Mouse (Mus musculus): ENCODE measurements at regions not wholly inside any gene's neighbourhood (a gene's known extent, or its start where the extent isn't known, plus 50 kb on each side); places are given as distances from the start of the nearest gene placed in this dataset.

- H3K9ac ChIP-seq (ENCODE audit: control insufficient read depth, low read depth, low read length, poor library complexity, severe bottlenecking), result no peak overlapping the region
- no peaks in the 10 kb centered on the region for H3K27me3 ChIP-seq (ENCODE audit: control insufficient read depth in 1 of 2, insufficient read depth in 2 of 2, low read length in 2 of 2)
- TF ChIP-seq GATA1 (IDR thresholded peaks at IDR 0.05; ENCODE audit: low read depth, low read length) (no peak), USF2 (IDR thresholded peaks at IDR 0.05; ENCODE audit: borderline replicate concordance in 1 of 2, insufficient read depth in 1 of 2, low read depth in 1 of 2, low read length in 2 of 2) (no peak), ZKSCAN1 (IDR thresholded peaks at IDR 0.05; ENCODE audit: low read depth, low read length) (no peak), BHLHE40 (IDR thresholded peaks at IDR 0.05; ENCODE audit: borderline replicate concordance, low read depth, low read length) (no peak), TCF12 (IDR thresholded peaks at IDR 0.05; ENCODE audit: low read depth, low read length) (no peak)
- no peak overlapping the region for H3K27ac ChIP-seq (ENCODE audit: control insufficient read depth, low read depth, low read length)
- H3K36me3 ChIP-seq (ENCODE audit: control insufficient read depth in 1 of 2, insufficient read depth in 2 of 2, low read length in 2 of 2), result no peaks in the 10 kb centered on the region
- DNase-seq (ENCODE audit: low read depth, low spot score), result no peak
- no peaks in the 10 kb centered on the region for H3K4me1 ChIP-seq (ENCODE audit: control insufficient read depth in 1 of 2, insufficient read depth in 2 of 2, low read length in 2 of 2)
- H3K79me2 ChIP-seq (ENCODE audit: control insufficient read depth, insufficient read depth, low read length, poor library complexity), result no peaks in the 10 kb centered on the region
- H3K4me3 ChIP-seq (ENCODE audit: control insufficient read depth in 1 of 2, insufficient read depth in 1 of 2, low read depth in 2 of 2, low read length in 2 of 2), result no peak overlapping the region
- no peaks in the 10 kb centered on the region for H3K9me3 ChIP-seq (replicated peaks; ENCODE audit: insufficient read depth, low read length)
These were observed 549.1 kb upstream of the 3110018I06Rik start for GRCm38 (mm10) chr12:106939381-106939780.

GRCm38 (mm10) chr12:106943874-106944273, 544.6 kb upstream of the 3110018I06Rik start:
- Histone ChIP-seq H3K4me1 (ENCODE audit: control insufficient read depth in 1 of 2, insufficient read depth in 2 of 2, low read length in 2 of 2) (no peaks in the 10 kb centered on the region), H3K9me3 (replicated peaks; ENCODE audit: insufficient read depth, low read length) (no peaks in the 10 kb centered on the region), H3K79me2 (ENCODE audit: control insufficient read depth, insufficient read depth, low read length, poor library complexity) (no peaks in the 10 kb centered on the region), H3K27ac (ENCODE audit: control insufficient read depth, low read depth, low read length) (no peak overlapping the region), H3K9ac (ENCODE audit: control insufficient read depth, low read depth, low read length, poor library complexity, severe bottlenecking) (no peak overlapping the region), H3K27me3 (ENCODE audit: control insufficient read depth in 1 of 2, insufficient read depth in 2 of 2, low read length in 2 of 2) (no peaks in the 10 kb centered on the region), H3K36me3 (ENCODE audit: control insufficient read depth in 1 of 2, insufficient read depth in 2 of 2, low read length in 2 of 2) (no peaks in the 10 kb centered on the region), H3K4me3 (ENCODE audit: control insufficient read depth in 1 of 2, insufficient read depth in 1 of 2, low read depth in 2 of 2, low read length in 2 of 2) (no peak overlapping the region)
- no peak for DNase-seq (ENCODE audit: low read depth, low spot score)
- TF ChIP-seq EP300 (IDR thresholded peaks at IDR 0.05; ENCODE audit: low read depth in 1 of 2, low read length in 2 of 2), result no peak
- TF ChIP-seq UBTF (IDR thresholded peaks at IDR 0.05; ENCODE audit: borderline replicate concordance, insufficient read depth, low read depth, low read length), result no peak
- TF ChIP-seq USF1 (IDR thresholded peaks at IDR 0.05; ENCODE audit: low read depth, low read length), result no peak
- TF ChIP-seq POLR2A (IDR thresholded peaks at IDR 0.05; ENCODE audit: control insufficient read depth in 1 of 2, insufficient read depth in 1 of 2, low read depth in 1 of 2, low read length in 2 of 2, poor library complexity in 1 of 2), result no peak
- no peak for TF ChIP-seq E2F4 (IDR thresholded peaks at IDR 0.05; ENCODE audit: borderline replicate concordance, low read depth, low read length)
- TF ChIP-seq ELF1 (IDR thresholded peaks at IDR 0.05; ENCODE audit: low read depth, low read length), result no peak
- no peak for TF ChIP-seq GATA1 (IDR thresholded peaks at IDR 0.05; ENCODE audit: low read depth, low read length)
- no peak for TF ChIP-seq ZKSCAN1 (IDR thresholded peaks at IDR 0.05; ENCODE audit: low read depth, low read length)
- TF ChIP-seq NRF1 (IDR thresholded peaks at IDR 0.05; ENCODE audit: insufficient read depth, low read depth, low read length, poor library complexity, severe bottlenecking), result no peak
- TF ChIP-seq JUND (IDR thresholded peaks at IDR 0.05; ENCODE audit: low read depth, low read length), result no peak
- TF ChIP-seq TAL1 (IDR thresholded peaks at IDR 0.05; ENCODE audit: low read length), result no peak
- TF ChIP-seq GABPA (IDR thresholded peaks at IDR 0.05; ENCODE audit: low read depth, low read length), result no peak
- no peak for TF ChIP-seq MXI1 (IDR thresholded peaks at IDR 0.05; ENCODE audit: low read depth, low read length)
